Mouse (Mus musculus) E14TG2a.4 (cell line): ENCODE data around the gene Nars2.

Experiments
- H3K27me3 ChIP-seq: 2 replicates; pipeline ENCODE4 v1.6.1; 2014; ENCODE audit warnings: low read length, control low read depth; ENCODE audit not compliant: insufficient read depth
- H3K36me3 ChIP-seq: 2 replicates; pipeline ENCODE4 v1.6.1; 2014; ENCODE audit warnings: low read length, control low read depth; ENCODE audit not compliant: insufficient read depth
- H3K4me1 ChIP-seq: replicated peaks from 2 replicates; pipeline ENCODE4 v1.6.1; 2014; ENCODE audit warnings: low read depth, low read length, control low read depth
- H3K4me3 ChIP-seq: replicated peaks from 2 replicates; pipeline ENCODE4 v1.5.1; 2014; ENCODE audit warnings: mild to moderate bottlenecking, low read length
- H3K9me3 ChIP-seq: 2 replicates; pipeline ENCODE4 v1.6.1; 2014; ENCODE audit warnings: low read length, control low read depth
- CTCF ChIP-seq: conservative IDR thresholded peaks from 2 replicates; pipeline ENCODE4 v1.5.1; 2014; ENCODE audit warnings: low read length
- NANOG ChIP-seq: IDR thresholded peaks from 2 replicates; pipeline ENCODE4 v1.6.1; 2014; ENCODE audit warnings: borderline replicate concordance, low read length, mixed read lengths
- POU5F1 ChIP-seq: IDR thresholded peaks from 2 replicates; pipeline ENCODE4 v1.6.1; 2014; ENCODE audit warnings: low read length, borderline replicate concordance

Gene Nars2

GRCm38 (mm10) chr7:97019303-97019702, 68.0 kb downstream of the Nars2 start:
- TF ChIP-seq NANOG (no peak), POU5F1 (no peak), CTCF (no peak)
- H3K9me3 ChIP-seq = peaks cover 33% of the 10 kb centered on the region
- no peaks in the 10 kb centered on the region for H3K4me1 ChIP-seq
- 0 out of 2 replicates have a peak, but pooled peaks cover 5% of the 10 kb centered on the region for H3K36me3 ChIP-seq
- no peak overlapping the region for H3K4me3 ChIP-seq
- H3K27me3 ChIP-seq = no peaks in the 10 kb centered on the region

GRCm38 (mm10) chr7:97026772-97027358, 75.6 kb downstream of the Nars2 start:
- peaks cover 16% of the 10 kb centered on the region; the same call in 1 of the 2 replicates for H3K36me3 ChIP-seq
- H3K9me3 ChIP-seq = no peaks in the 10 kb centered on the region
- H3K27me3 ChIP-seq = no peaks in the 10 kb centered on the region
- no peak overlapping the region for H3K4me3 ChIP-seq
- no peaks in the 10 kb centered on the region for H3K4me1 ChIP-seq
- TF ChIP-seq NANOG (no peak), POU5F1 (no peak), CTCF (no peak)

- H3K27me3 ChIP-seq = no peaks in the 10 kb centered on the region
- no peaks in the 10 kb centered on the region for H3K4me1 ChIP-seq
- TF ChIP-seq CTCF (no peak), NANOG (no peak), POU5F1 (no peak)
- H3K36me3 ChIP-seq = peaks cover 20% of the 10 kb centered on the region; the same call in 1 of the 2 replicates
- no peaks in the 10 kb centered on the region for H3K9me3 ChIP-seq
- H3K4me3 ChIP-seq = no peak overlapping the region
Observed at GRCm38 (mm10) chr7:97029151-97029550, 77.8 kb downstream of the Nars2 start.

GRCm38 (mm10) chr7:97032412-97032811, 81.1 kb downstream of the Nars2 start:
- Histone ChIP-seq H3K36me3 (peaks cover 18% of the 10 kb centered on the region; the same call in 1 of the 2 replicates), H3K9me3 (no peaks in the 10 kb centered on the region), H3K4me1 (no peaks in the 10 kb centered on the region), H3K27me3 (no peaks in the 10 kb centered on the region), H3K4me3 (no peak overlapping the region)
- TF ChIP-seq POU5F1 = no peak
- no peak for TF ChIP-seq NANOG
- no peak for TF ChIP-seq CTCF

DNA sequence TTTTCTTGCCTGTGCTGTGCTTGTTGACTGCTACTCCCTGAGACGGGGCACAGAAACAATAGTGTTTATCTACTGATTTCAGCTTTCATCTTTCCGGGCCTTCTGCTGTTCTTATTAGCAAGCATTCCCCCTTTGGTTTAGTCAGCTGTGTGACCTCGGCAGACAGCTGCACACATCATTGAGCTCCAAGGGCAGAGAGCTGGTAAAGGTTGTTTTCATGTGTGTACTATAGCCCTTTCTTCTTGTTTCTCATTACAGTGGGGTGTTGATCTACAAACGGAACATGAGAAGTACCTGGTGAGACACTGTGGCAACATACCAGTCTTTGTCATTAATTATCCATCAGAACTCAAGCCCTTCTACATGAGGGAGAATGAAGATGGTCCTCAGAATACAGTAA, 88.3 kb downstream of the Nars2 start:
- no peak overlapping the region for H3K4me3 ChIP-seq
- TF ChIP-seq NANOG = no peak
- no peak for TF ChIP-seq CTCF
- TF ChIP-seq POU5F1 = no peak
- H3K36me3 ChIP-seq = peaks cover 24% of the 10 kb centered on the region
- peaks cover 6% of the 10 kb centered on the region; the same call in 1 of the 2 replicates for H3K4me1 ChIP-seq
- no peaks in the 10 kb centered on the region for H3K27me3 ChIP-seq
- no peaks in the 10 kb centered on the region for H3K9me3 ChIP-seq

DNA sequence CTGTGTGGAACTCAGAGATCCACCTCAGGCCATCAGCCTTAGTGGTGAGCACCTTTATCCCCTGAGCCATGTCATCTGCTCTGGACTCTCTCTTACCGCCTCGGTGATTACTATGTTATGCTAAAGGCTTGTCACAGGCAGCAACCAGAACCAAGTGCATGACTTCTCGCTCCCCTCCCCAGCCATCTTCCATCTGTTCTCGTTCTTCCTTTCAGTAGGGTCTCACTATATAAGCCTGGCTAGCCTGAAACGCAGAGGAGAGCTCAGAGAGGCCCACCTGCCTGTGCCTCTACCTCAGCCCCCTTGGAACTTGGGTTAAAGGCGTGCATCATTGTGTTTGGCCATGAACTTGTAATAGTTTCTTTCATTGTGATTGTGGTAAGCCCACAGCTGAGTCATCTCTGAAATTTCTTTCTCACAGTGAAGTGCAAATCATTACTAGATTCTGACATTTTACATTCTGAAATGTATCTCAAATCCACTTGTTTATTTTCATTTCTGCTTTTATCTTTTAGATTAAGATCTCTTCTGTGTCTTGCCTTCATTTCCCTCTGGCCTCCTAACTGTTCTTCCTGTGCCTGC, 90.7 kb downstream of the Nars2 start:
- no peak overlapping the region for H3K4me3 ChIP-seq
- peaks cover 6% of the 10 kb centered on the region; the same call in 1 of the 2 replicates for H3K4me1 ChIP-seq
- TF ChIP-seq CTCF = no peak
- no peak for TF ChIP-seq NANOG
- no peak for TF ChIP-seq POU5F1
- H3K27me3 ChIP-seq = no peaks in the 10 kb centered on the region
- H3K9me3 ChIP-seq = no peaks in the 10 kb centered on the region
- H3K36me3 ChIP-seq = peaks cover 26% of the 10 kb centered on the region

- Histone ChIP-seq H3K4me1 (peaks cover 6% of the 10 kb centered on the region; the same call in 1 of the 2 replicates), H3K27me3 (no peaks in the 10 kb centered on the region), H3K36me3 (peaks cover 27% of the 10 kb centered on the region), H3K9me3 (no peaks in the 10 kb centered on the region), H3K4me3 (no peak overlapping the region)
- no peak for TF ChIP-seq POU5F1
- no peak for TF ChIP-seq NANOG
- TF ChIP-seq CTCF = no peak
Observed at GRCm38 (mm10) chr7:97042981-97043380, 91.7 kb downstream of the Nars2 start.

DNA sequence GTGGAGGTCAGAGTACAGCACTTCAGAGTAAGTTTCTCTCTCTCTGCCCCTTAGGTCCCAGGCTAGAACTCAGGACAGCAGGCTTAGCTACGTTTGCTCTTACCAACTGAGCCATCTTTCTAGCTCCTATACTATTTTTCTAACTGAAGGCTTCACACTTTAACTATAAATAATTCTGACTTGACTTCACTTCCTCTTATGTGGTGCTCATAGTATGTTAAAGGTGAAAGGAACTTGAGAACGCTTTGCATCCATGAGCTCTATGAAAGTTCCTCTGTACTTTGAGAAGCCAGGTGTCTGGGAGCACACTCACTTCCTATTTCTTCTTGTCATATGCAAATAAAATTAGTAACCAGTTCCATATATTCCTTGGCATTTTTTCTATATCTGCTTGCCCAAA, 109.7 kb downstream of the Nars2 start:
- no peak for TF ChIP-seq CTCF
- TF ChIP-seq POU5F1 = no peak
- no peak for TF ChIP-seq NANOG
- Histone ChIP-seq H3K4me3 (no peak overlapping the region), H3K36me3 (peaks cover 9% of the 10 kb centered on the region), H3K4me1 (no peaks in the 10 kb centered on the region), H3K9me3 (no peaks in the 10 kb centered on the region), H3K27me3 (no peaks in the 10 kb centered on the region)

DNA sequence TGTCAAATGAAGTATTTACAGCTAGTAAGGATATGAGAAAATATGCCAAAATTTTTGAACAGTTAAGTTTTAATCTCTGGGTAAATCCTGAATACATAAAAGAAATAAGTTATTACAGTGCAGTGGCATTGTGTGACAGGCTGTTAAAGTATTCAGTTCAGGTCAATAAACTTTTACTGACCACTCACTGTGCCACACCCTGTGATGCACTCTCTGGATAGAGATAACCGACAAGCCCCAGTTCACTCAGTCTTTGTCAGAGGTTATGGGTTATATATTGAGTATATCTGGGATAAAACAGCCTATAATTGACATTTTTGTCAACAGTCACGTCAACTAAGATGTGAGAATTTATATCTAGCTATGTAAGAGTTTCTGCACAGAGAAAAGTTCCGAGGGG, 120.2 kb downstream of the Nars2 start:
- Histone ChIP-seq H3K4me1 (no peaks in the 10 kb centered on the region), H3K9me3 (no peaks in the 10 kb centered on the region), H3K36me3 (peaks cover 4% of the 10 kb centered on the region; the same call in 1 of the 2 replicates), H3K27me3 (no peaks in the 10 kb centered on the region), H3K4me3 (no peak overlapping the region)
- TF ChIP-seq CTCF = no peak
- no peak for TF ChIP-seq POU5F1
- no peak for TF ChIP-seq NANOG
